Mouse (Mus musculus) liver, postnatal 0 days (tissue): ENCODE results near the gene Gfpt1.

Experiments used
- CTCF ChIP-seq: sonication (generic); IDR thresholded peaks from 2 replicates; pipeline ENCODE4 v1.5.1; 2016; ENCODE audit warnings: antibody characterized with exemption, low read depth
- EP300 ChIP-seq: IDR thresholded peaks from 2 replicates; pipeline ENCODE4 v1.6.1; 2016; ENCODE audit warnings: antibody characterized with exemption, low read depth, mild to moderate bottlenecking

GRCm38 (mm10) chr6:87133966-87134546 lies 91.4 kb downstream of the Gfpt1 start:
- TF ChIP-seq CTCF = no peak
- no peak for TF ChIP-seq EP300
